Mouse (Mus musculus): ENCODE data around the gene Chrna1. TPM values are rescaled to one million over a fixed set of nuclear protein-coding genes. Genes with fewer than 3 reads are reported as not detected.

Chrna1 gene
- total and polyA plus RNA-seq, 2 experiments, result not detected

GRCm38 (mm10) chr2:73571304-73571703 lies 8.8 kb downstream of the Chrna1 start:
- H3K27me3 ChIP-seq (ENCODE audit: control insufficient read depth, insufficient read depth, low read length), result no peaks in the 10 kb centered on the region
- H3K9ac ChIP-seq (ENCODE audit: low read depth, low read length), result no peak overlapping the region
- H3K27ac ChIP-seq (replicated peaks; ENCODE audit: insufficient read depth, low read depth, low read length), result no peak overlapping the region
- H3K4me3 ChIP-seq (ENCODE audit: insufficient read depth, low read depth, low read length), result no peak overlapping the region
- H3K36me3 ChIP-seq (ENCODE audit: control insufficient read depth, insufficient read depth, low read length), result no peaks in the 10 kb centered on the region
- no peaks in the 10 kb centered on the region for H3K79me2 ChIP-seq (ENCODE audit: control insufficient read depth, insufficient read depth, low read length)
- TF ChIP-seq POLR2A (IDR thresholded peaks at IDR 0.05; ENCODE audit: extremely low read depth, insufficient read depth, low read length) (no peak), CTCF (IDR thresholded peaks at IDR 0.05; ENCODE audit: low read depth, low read length) (no peak)
- WGBS, result 90% methylated on average over 9 of the region's 9 CpGs
- DNase-seq (ENCODE audit: extremely low read depth, low read depth, low spot score), result no peak
- H3K4me1 ChIP-seq (ENCODE audit: control insufficient read depth, insufficient read depth, low read length), result no peaks in the 10 kb centered on the region

- WGBS, result 21% methylated on average over 8 of the region's 8 CpGs
- no peak for TF ChIP-seq POLR2A (IDR thresholded peaks at IDR 0.05; ENCODE audit: extremely low read depth, insufficient read depth, low read length)
- peak; percentile 76 for TF ChIP-seq CTCF (IDR thresholded peaks at IDR 0.05; ENCODE audit: low read depth, low read length)
- Histone ChIP-seq H3K4me1 (ENCODE audit: control insufficient read depth, insufficient read depth, low read length) (no peaks in the 10 kb centered on the region), H3K4me3 (ENCODE audit: insufficient read depth, low read depth, low read length) (no peak overlapping the region), H3K36me3 (ENCODE audit: control insufficient read depth, insufficient read depth, low read length) (no peaks in the 10 kb centered on the region), H3K9ac (ENCODE audit: low read depth, low read length) (no peak overlapping the region), H3K79me2 (ENCODE audit: control insufficient read depth, insufficient read depth, low read length) (no peaks in the 10 kb centered on the region), H3K27me3 (ENCODE audit: control insufficient read depth, insufficient read depth, low read length) (no peaks in the 10 kb centered on the region), H3K27ac (replicated peaks; ENCODE audit: insufficient read depth, low read depth, low read length) (no peak overlapping the region)
- peak; percentile 47 for DNase-seq (ENCODE audit: extremely low read depth, low read depth, low spot score)
Observed at GRCm38 (mm10) chr2:73566989-73567605, 13.0 kb downstream of the Chrna1 start.

- no peak for DNase-seq (ENCODE audit: extremely low read depth, low read depth, low spot score)
- Histone ChIP-seq H3K9ac (ENCODE audit: low read depth, low read length) (no peak overlapping the region), H3K27ac (replicated peaks; ENCODE audit: insufficient read depth, low read depth, low read length) (no peak overlapping the region), H3K27me3 (ENCODE audit: control insufficient read depth, insufficient read depth, low read length) (no peaks in the 10 kb centered on the region), H3K4me3 (ENCODE audit: insufficient read depth, low read depth, low read length) (no peak overlapping the region), H3K4me1 (ENCODE audit: control insufficient read depth, insufficient read depth, low read length) (no peaks in the 10 kb centered on the region), H3K79me2 (ENCODE audit: control insufficient read depth, insufficient read depth, low read length) (no peaks in the 10 kb centered on the region), H3K36me3 (ENCODE audit: control insufficient read depth, insufficient read depth, low read length) (no peaks in the 10 kb centered on the region)
- WGBS, result 25% methylated on average over 7 of the region's 7 CpGs
- TF ChIP-seq CTCF (IDR thresholded peaks at IDR 0.05; ENCODE audit: low read depth, low read length), result peak; percentile 56
- no peak for TF ChIP-seq POLR2A (IDR thresholded peaks at IDR 0.05; ENCODE audit: extremely low read depth, insufficient read depth, low read length)
Observed at GRCm38 (mm10) chr2:73566162-73566561, 14.0 kb downstream of the Chrna1 start.

- no peak overlapping the region for H3K27ac ChIP-seq (replicated peaks; ENCODE audit: insufficient read depth, low read depth, low read length)
- H3K27me3 ChIP-seq (ENCODE audit: control insufficient read depth, insufficient read depth, low read length), result no peaks in the 10 kb centered on the region
- no peaks in the 10 kb centered on the region for H3K79me2 ChIP-seq (ENCODE audit: control insufficient read depth, insufficient read depth, low read length)
- no peak for TF ChIP-seq CTCF (IDR thresholded peaks at IDR 0.05; ENCODE audit: low read depth, low read length)
- no peak for TF ChIP-seq POLR2A (IDR thresholded peaks at IDR 0.05; ENCODE audit: extremely low read depth, insufficient read depth, low read length)
- H3K4me3 ChIP-seq (ENCODE audit: insufficient read depth, low read depth, low read length), result no peak overlapping the region
- WGBS, result 75% methylated on average over 7 of the region's 7 CpGs
- H3K36me3 ChIP-seq (ENCODE audit: control insufficient read depth, insufficient read depth, low read length), result no peaks in the 10 kb centered on the region
- DNase-seq (ENCODE audit: extremely low read depth, low read depth, low spot score), result no peak
- no peaks in the 10 kb centered on the region for H3K4me1 ChIP-seq (ENCODE audit: control insufficient read depth, insufficient read depth, low read length)
- no peak overlapping the region for H3K9ac ChIP-seq (ENCODE audit: low read depth, low read length)
Observed at GRCm38 (mm10) chr2:73563690-73564089, 16.4 kb downstream of the Chrna1 start.

- Histone ChIP-seq H3K9ac (ENCODE audit: low read depth, low read length) (no peak overlapping the region), H3K79me2 (ENCODE audit: control insufficient read depth, insufficient read depth, low read length) (no peaks in the 10 kb centered on the region), H3K27ac (replicated peaks; ENCODE audit: insufficient read depth, low read depth, low read length) (no peak overlapping the region), H3K4me3 (ENCODE audit: insufficient read depth, low read depth, low read length) (no peak overlapping the region), H3K27me3 (ENCODE audit: control insufficient read depth, insufficient read depth, low read length) (no peaks in the 10 kb centered on the region), H3K4me1 (ENCODE audit: control insufficient read depth, insufficient read depth, low read length) (no peaks in the 10 kb centered on the region), H3K36me3 (ENCODE audit: control insufficient read depth, insufficient read depth, low read length) (no peaks in the 10 kb centered on the region)
- WGBS, result 93% methylated on average over 9 of the region's 9 CpGs
- DNase-seq (ENCODE audit: extremely low read depth, low read depth, low spot score), result no peak
- TF ChIP-seq POLR2A (IDR thresholded peaks at IDR 0.05; ENCODE audit: extremely low read depth, insufficient read depth, low read length) (no peak), CTCF (IDR thresholded peaks at IDR 0.05; ENCODE audit: low read depth, low read length) (no peak)
Observed at GRCm38 (mm10) chr2:73562656-73563055, 17.5 kb downstream of the Chrna1 start.

GRCm38 (mm10) chr2:73561665-73562063 lies 18.5 kb downstream of the Chrna1 start:
- Histone ChIP-seq H3K27ac (replicated peaks; ENCODE audit: insufficient read depth, low read depth, low read length) (no peak overlapping the region), H3K36me3 (ENCODE audit: control insufficient read depth, insufficient read depth, low read length) (no peaks in the 10 kb centered on the region)
- TF ChIP-seq POLR2A (IDR thresholded peaks at IDR 0.05; ENCODE audit: extremely low read depth, insufficient read depth, low read length), result no peak
- TF ChIP-seq CTCF (IDR thresholded peaks at IDR 0.05; ENCODE audit: low read depth, low read length), result peak; percentile 26; the same call in 1 of the 2 replicates

More at GRCm38 (mm10) chr2:73561665-73562063, 18.5 kb downstream of the Chrna1 start:
- Histone ChIP-seq H3K9ac (ENCODE audit: low read depth, low read length) (no peak overlapping the region), H3K4me3 (ENCODE audit: insufficient read depth, low read depth, low read length) (no peak overlapping the region), H3K27me3 (ENCODE audit: control insufficient read depth, insufficient read depth, low read length) (no peaks in the 10 kb centered on the region), H3K79me2 (ENCODE audit: control insufficient read depth, insufficient read depth, low read length) (no peaks in the 10 kb centered on the region), H3K4me1 (ENCODE audit: control insufficient read depth, insufficient read depth, low read length) (no peaks in the 10 kb centered on the region)
- peak; percentile 21 for DNase-seq (ENCODE audit: extremely low read depth, low read depth, low spot score)
- 14% methylated on average over 8 of the region's 8 CpGs for WGBS

All from liver, adult 2 months (tissue).